Mouse (Mus musculus) kidney, embryonic 14.5 days (tissue): Measurements from ENCODE around the gene Dda1. TPM values are rescaled to one million over a fixed set of nuclear protein-coding genes. Genes with fewer than 3 reads are reported as not detected.

Experiments used
- ATAC-seq: fragments of 200-750 bp; cut with Nextera tagmentation; 2 replicates; pipeline ENCODE4 v1.8.0; 2017; ENCODE audit warnings: moderate number of reproducible peaks, mild to moderate bottlenecking, moderate TSS enrichment, moderate library complexity; ENCODE audit not compliant: low FRiP score, low TSS enrichment
- H3K27ac ChIP-seq: fragments of 300-500 bp; sonication (generic); 2 replicates; pipeline ENCODE4 v1.5.1; 2014; ENCODE audit warnings: low read depth, mild to moderate bottlenecking, low read length, moderate library complexity, mixed read lengths
- H3K27me3 ChIP-seq: fragments of 300-500 bp; sonication (generic); 2 replicates; pipeline ENCODE4 v1.6.1; 2014; ENCODE audit warnings: mild to moderate bottlenecking, low read length; ENCODE audit not compliant: control insufficient read depth, insufficient read depth
- H3K36me3 ChIP-seq: fragments of 300-500 bp; sonication (generic); 2 replicates; pipeline ENCODE4 v1.6.1; 2014; ENCODE audit warnings: low read length, mixed read lengths; ENCODE audit not compliant: control insufficient read depth, insufficient read depth
- H3K4me1 ChIP-seq: fragments of 300-500 bp; sonication (generic); 2 replicates; pipeline ENCODE4 v1.6.1; 2014; ENCODE audit warnings: low read length, mixed read lengths; ENCODE audit not compliant: control insufficient read depth, insufficient read depth
- H3K4me2 ChIP-seq: fragments of 300-500 bp; sonication (generic); replicated peaks from 2 replicates; pipeline ENCODE4 v1.6.1; 2014; ENCODE audit warnings: low read depth, mild to moderate bottlenecking, low read length
- H3K4me3 ChIP-seq: fragments of 300-500 bp; sonication (generic); 2 replicates; pipeline ENCODE4 v1.5.1; 2014; ENCODE audit warnings: mild to moderate bottlenecking, low read length
- H3K9ac ChIP-seq: fragments of 300-500 bp; sonication (generic); 2 replicates; pipeline ENCODE4 v1.6.1; 2014; ENCODE audit warnings: low read depth, mild to moderate bottlenecking, low read length, moderate library complexity
- H3K9me3 ChIP-seq: fragments of 300-500 bp; sonication (generic); 2 replicates; pipeline ENCODE4 v1.6.1; 2016; ENCODE audit warnings: low read length; ENCODE audit not compliant: control insufficient read depth
- WGBS: fragments of 180-500 bp; shearing (Covaris S2); extraction: QIAGEN DNeasy Blood & Tissue Kit; methylation state at CpG from one replicate; pipeline ENCODE4 v1.1.7; 2014; 5-methylcytosine and 5-hydroxymethylcytosine counted together
- polyA plus RNA-seq: library from polyadenylated mRNA; unstranded; fragments of >200 nt; fragmentation: Nextera tagmentation; extraction: Ambion mirVana; gene quantifications from 2 replicates; pipeline ENCODE4 v1.2.1, GENCODE M21; 2014

The Dda1 gene
- polyA plus RNA-seq, 1 experiment from 2014 or later, result 113 TPM

- 53% methylated on average over 8 of the region's 8 CpGs for WGBS
- no peak overlapping the region for H3K9ac ChIP-seq
- no peak overlapping the region for H3K4me3 ChIP-seq
- H3K36me3 ChIP-seq, result peaks cover 9% of the 10 kb centered on the region; the same call in 1 of the 2 replicates
- no peaks in the 10 kb centered on the region for H3K9me3 ChIP-seq
- no peaks in the 10 kb centered on the region for H3K27me3 ChIP-seq
- peaks cover 8% of the 10 kb centered on the region for H3K4me1 ChIP-seq
- no peak overlapping the region for H3K4me2 ChIP-seq
- ATAC-seq, result no peak
- H3K27ac ChIP-seq, result no peak overlapping the region
Measured at GRCm38 (mm10) chr8:71483932-71484331, 14.9 kb downstream of the Dda1 start.

GRCm38 (mm10) chr8:71484736-71485135 lies 15.7 kb downstream of the Dda1 start:
- Histone ChIP-seq H3K36me3 (peaks cover 9% of the 10 kb centered on the region; the same call in 1 of the 2 replicates), H3K4me3 (peak overlapping the region; percentile 83; the same call in 1 of the 2 replicates), H3K4me1 (peaks cover 14% of the 10 kb centered on the region), H3K9ac (peak overlapping the region; percentile 89; the same call in 1 of the 2 replicates), H3K27ac (no peak overlapping the region), H3K9me3 (no peaks in the 10 kb centered on the region), H3K4me2 (peak overlapping the region; percentile 62), H3K27me3 (no peaks in the 10 kb centered on the region)
- no peak for ATAC-seq
- 95% methylated on average over 19 of the region's 19 CpGs for WGBS

GRCm38 (mm10) chr8:71485142-71486135 lies 16.4 kb downstream of the Dda1 start, which contains the start of gene Ano8:
Gene Ano8 (minus strand): TSS chr8:71485963.
- Histone ChIP-seq H3K4me1 (peaks cover 14% of the 10 kb centered on the region), H3K9ac (peak within 1 kb of the TSS; percentile 89), H3K36me3 (peaks cover 11% of the 10 kb centered on the region; the same call in 1 of the 2 replicates), H3K4me3 (peak within 1 kb of the TSS; percentile 83), H3K4me2 (peak within 1 kb of the TSS; percentile 62), H3K9me3 (no peaks in the 10 kb centered on the region), H3K27me3 (no peaks in the 10 kb centered on the region), H3K27ac (peak within 1 kb of the TSS; percentile 65; the same call in 1 of the 2 replicates)
- peak; percentile 63 for ATAC-seq
- WGBS, result 6% methylated on average over 57 of the region's 58 CpGs

- Histone ChIP-seq H3K4me2 (peak overlapping the region; percentile 62), H3K27ac (no peak overlapping the region), H3K9me3 (no peaks in the 10 kb centered on the region), H3K4me3 (peak overlapping the region; percentile 83), H3K36me3 (peaks cover 13% of the 10 kb centered on the region; the same call in 1 of the 2 replicates), H3K27me3 (no peaks in the 10 kb centered on the region), H3K4me1 (peaks cover 11% of the 10 kb centered on the region), H3K9ac (0 out of 2 replicates have a peak overlapping the region, but pooled peaks have one; percentile 89)
- no peak for ATAC-seq
- WGBS, result 18% methylated on average over 7 of the region's 7 CpGs
Measured at GRCm38 (mm10) chr8:71486136-71486529, 17.1 kb downstream of the Dda1 start.

GRCm38 (mm10) chr8:71487691-71488445 lies 18.9 kb downstream of the Dda1 start, which contains the start of gene Gtpbp3:
Gene Gtpbp3 (plus strand): TSS chr8:71488103.
- ATAC-seq, result peak; percentile 41
- H3K9me3 ChIP-seq, result no peaks in the 10 kb centered on the region
- peak within 1 kb of the TSS; percentile 82 for H3K27ac ChIP-seq
- peak within 1 kb of the TSS; percentile 78 for H3K9ac ChIP-seq
- WGBS, result under 1% methylated on average over 33 of the region's 33 CpGs
- H3K4me2 ChIP-seq, result peak within 1 kb of the TSS; percentile 97
- peaks cover 11% of the 10 kb centered on the region for H3K4me1 ChIP-seq
- H3K27me3 ChIP-seq, result no peaks in the 10 kb centered on the region
- H3K4me3 ChIP-seq, result peak within 1 kb of the TSS; percentile 87
- H3K36me3 ChIP-seq, result peaks cover 22% of the 10 kb centered on the region

GRCm38 (mm10) chr8:71488454-71488853 lies 19.5 kb downstream of the Dda1 start:
- Histone ChIP-seq H3K4me3 (peak overlapping the region; percentile 87), H3K27ac (peak overlapping the region; percentile 82; the same call in 1 of the 2 replicates), H3K9ac (peak overlapping the region; percentile 78), H3K9me3 (no peaks in the 10 kb centered on the region), H3K27me3 (no peaks in the 10 kb centered on the region), H3K4me1 (peaks cover 11% of the 10 kb centered on the region), H3K36me3 (peaks cover 23% of the 10 kb centered on the region), H3K4me2 (peak overlapping the region; percentile 97)
- peak; percentile 81 for ATAC-seq
- 0% methylated on average over 22 of the region's 22 CpGs for WGBS

- Histone ChIP-seq H3K9me3 (no peaks in the 10 kb centered on the region), H3K27me3 (no peaks in the 10 kb centered on the region), H3K27ac (peak overlapping the region; percentile 84; the same call in 1 of the 2 replicates), H3K4me1 (peaks cover 44% of the 10 kb centered on the region), H3K4me3 (no peak overlapping the region), H3K36me3 (peaks cover 31% of the 10 kb centered on the region), H3K4me2 (peak overlapping the region; percentile 19; the same call in 1 of the 2 replicates), H3K9ac (no peak overlapping the region)
- 21% methylated on average over 16 of the region's 16 CpGs for WGBS
- ATAC-seq, result peak; percentile 51
Measured at GRCm38 (mm10) chr8:71495039-71495438, 26.0 kb downstream of the Dda1 start.

GRCm38 (mm10) chr8:71495811-71496210 lies 26.8 kb downstream of the Dda1 start:
- Histone ChIP-seq H3K27me3 (no peaks in the 10 kb centered on the region), H3K27ac (peak overlapping the region; percentile 84), H3K9ac (no peak overlapping the region), H3K4me1 (peaks cover 44% of the 10 kb centered on the region), H3K36me3 (peaks cover 29% of the 10 kb centered on the region), H3K9me3 (no peaks in the 10 kb centered on the region), H3K4me2 (no peak overlapping the region), H3K4me3 (no peak overlapping the region)
- 82% methylated on average over 5 of the region's 5 CpGs for WGBS
- no peak for ATAC-seq
